Mouse (Mus musculus): ENCODE measurements around the gene Zfc3h1.

GRCm38 (mm10) chr10:115437286-115437685 lies 52.5 kb downstream of the Zfc3h1 start:
- TF ChIP-seq GATA1 (IDR thresholded peaks at IDR 0.05; ENCODE audit: borderline replicate concordance, low read length), result no peak
- no peak for TF ChIP-seq FLI1 (IDR thresholded peaks at IDR 0.05; ENCODE audit: low read length)
